Mouse (Mus musculus) 416B (cell line): ENCODE data around the gene Prcc.
A peak's percentile ranks its signal among the peaks of the same experiment; 100 is the strongest.
"Not testable (repeated sequence)": the region's sequence is repeated elsewhere in the genome, so short reads cannot be mapped to it uniquely, and the experiment has no call there.

Experiments used
- DNase-seq: peaks from one replicate; pipeline ENCODE4 v3.0.0; 2011; ENCODE audit warnings: low read depth

Gene Prcc

DNA sequence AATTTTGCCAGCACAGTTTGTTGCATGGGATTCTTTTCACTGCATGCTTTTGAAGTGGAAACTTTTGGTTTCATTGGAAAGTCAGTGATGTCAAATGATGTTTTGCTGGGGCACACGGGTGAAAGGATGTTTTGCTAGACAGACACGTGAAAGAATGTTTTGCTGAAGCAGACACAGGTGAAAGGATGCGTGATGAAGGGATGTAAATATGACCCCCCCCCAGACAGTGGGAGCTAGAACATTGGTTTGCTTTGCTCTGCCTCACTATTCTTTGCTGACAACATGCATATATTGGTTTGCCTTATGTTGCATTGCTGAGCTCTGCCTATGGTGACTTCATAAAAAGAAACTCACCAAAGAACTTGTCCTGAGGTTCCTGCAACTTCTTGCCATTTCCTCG lies 40.4 kb downstream of the Prcc start:
- no peak for DNase-seq

DNA sequence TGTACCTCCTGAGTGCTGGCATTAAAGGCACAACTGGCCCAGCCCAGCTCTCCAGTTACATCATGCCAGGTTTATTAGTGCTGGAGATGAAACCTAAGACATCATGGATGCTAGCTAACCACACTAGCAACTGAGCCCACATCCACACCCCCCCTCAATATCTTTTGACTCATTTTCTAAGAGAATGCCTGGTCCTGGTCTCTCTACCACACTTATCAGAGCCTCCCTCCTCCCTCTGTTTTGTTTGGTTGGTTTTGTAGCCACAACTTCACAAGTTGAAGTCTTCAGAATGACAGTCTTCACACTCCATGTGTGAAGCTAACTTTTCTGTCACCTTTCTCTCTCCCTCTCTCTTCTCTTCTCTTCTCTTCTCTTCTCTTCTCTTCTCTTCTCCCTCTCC lies 44.5 kb downstream of the Prcc start:
- DNase-seq: no peak

DNA sequence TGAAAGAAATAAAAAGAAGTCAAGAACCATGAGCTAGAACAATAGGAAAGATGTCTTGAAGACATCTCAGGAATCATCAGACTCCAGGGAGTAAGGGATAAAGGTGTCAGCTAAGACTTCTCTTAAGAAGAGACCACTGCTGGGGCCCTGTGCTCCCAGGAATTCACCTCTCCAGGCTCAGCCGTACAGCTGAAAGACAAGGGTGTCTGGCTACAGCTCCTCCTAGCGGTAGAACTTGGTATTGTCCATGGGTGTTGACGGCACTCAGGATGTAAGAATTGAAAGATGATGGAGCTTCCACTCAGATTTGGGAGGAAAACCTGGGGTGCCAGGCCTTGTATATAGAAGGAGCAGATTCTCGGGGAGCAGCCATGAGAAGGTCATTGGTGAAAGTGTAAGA lies 46.8 kb downstream of the Prcc start:
- DNase-seq: peak; percentile 66

DNA sequence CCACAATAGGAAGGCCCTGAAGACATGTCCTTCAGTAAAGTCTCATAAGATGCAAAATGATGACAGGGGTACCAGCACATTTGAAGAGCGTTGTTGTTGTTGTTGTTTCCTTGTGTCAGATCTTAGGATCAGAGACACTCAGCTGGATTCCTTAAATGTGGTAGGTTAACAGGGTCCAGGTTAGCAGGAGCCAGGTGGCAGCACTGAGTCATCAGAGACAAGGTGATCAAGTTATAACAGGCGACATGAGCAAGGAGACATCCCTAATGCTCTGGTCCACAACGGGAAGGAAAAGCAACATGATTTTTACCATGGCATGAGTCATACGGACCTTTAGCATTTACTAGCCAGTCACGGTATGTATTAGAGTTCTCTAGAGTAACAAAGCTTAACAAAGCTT lies 51.9 kb downstream of the Prcc start:
- DNase-seq: peak; percentile 30

DNA sequence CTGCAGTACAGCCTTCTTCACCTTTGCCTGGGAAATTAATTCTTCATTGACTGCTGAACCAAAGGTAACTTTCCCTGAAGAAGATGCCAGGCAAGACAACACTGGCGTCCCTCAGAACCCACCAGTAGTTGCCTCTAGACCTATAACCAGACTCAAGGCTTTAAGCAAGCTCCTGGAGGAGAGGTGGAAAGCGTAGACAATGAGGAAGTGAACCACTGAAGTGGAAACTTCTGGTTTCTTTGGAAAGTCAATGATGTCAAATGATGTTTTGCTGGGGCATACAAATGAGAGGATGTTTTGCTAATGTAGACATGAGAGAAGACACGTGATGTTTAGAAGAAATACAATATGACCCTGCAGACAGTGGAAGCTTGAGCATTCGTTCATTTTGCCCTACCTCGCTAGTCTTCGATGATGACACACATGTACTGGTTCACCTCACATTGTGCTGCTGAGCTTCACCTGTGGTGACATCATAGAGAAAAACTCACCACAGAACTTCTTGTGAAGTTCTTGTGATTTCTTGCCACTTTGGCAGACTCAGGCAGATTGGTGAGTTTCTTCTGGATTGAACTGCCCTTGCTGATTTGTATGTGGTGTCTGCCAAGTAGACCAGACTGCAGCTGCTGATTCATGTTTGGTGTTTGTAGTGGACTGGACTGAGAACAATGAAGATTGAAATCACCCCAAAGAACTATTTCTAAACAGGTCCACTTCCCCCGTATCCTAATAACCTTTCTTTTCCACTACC lies 53.1 kb downstream of the Prcc start:
- no peak for DNase-seq

DNA sequence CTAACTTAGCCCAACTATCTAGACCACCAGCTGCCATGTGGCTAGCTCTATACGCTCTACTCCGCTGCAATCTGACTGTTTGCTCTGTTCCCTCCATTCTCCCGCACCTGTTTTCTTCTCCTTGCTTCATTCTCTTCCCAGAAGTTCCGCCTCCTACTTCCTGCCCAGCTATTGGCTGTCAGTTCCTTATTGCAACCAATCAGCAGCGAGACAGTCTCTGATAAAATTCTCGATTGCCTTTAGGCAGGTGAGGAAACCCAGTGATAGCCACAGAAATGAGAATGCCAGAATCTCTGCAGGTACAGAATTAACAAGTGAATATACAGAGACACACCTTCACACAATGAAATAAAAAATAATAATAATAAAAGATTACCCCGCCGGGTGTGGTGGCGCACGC lies 56.4 kb downstream of the Prcc start:
- DNase-seq: no peak

DNA sequence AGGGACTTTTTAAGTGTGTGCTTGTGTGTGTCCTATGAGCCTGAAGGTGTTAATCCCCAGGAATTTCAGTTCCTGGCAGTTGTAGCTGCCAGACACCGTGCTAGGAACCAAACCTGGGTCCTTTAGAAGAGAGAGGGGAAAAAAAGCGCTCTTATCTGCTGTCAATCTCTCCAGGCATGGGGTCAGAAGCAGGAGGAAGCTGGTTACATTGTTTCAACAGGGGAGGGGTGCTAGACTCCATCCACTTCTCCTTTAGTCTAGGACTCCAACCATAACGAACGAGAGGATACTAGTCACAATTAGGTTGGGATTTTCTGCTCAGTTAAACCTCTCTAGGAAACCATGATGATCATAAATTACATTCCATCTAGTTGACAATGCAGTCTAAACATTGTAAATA lies 57.0 kb downstream of the Prcc start:
- DNase-seq: peak; percentile 61

DNA sequence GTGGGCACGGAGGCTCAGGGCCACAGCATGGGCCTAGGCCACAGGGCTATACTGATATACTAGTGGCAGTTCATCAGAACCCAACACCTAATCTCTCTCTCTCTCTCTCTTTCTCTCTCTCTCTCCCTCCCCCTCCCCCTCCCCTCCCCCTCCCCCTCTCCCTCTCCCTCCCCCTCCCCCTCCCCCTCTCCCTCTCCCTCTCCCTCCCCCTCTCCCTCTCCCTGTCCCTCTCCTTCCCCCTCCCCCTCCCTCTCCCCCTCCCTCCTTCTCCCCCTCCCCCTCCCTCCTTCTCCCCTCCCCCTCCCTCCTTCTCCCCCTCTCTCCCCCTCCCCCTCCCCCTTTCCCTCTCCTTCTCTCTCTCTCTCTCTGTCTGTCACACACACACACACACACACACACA lies 61.2 kb downstream of the Prcc start, which contains the start of gene Pear1:
Pear1 (minus strand) TSS at position 101 of the 400 bp plus-strand sequence.
- DNase-seq: not testable (repeated sequence)

DNA sequence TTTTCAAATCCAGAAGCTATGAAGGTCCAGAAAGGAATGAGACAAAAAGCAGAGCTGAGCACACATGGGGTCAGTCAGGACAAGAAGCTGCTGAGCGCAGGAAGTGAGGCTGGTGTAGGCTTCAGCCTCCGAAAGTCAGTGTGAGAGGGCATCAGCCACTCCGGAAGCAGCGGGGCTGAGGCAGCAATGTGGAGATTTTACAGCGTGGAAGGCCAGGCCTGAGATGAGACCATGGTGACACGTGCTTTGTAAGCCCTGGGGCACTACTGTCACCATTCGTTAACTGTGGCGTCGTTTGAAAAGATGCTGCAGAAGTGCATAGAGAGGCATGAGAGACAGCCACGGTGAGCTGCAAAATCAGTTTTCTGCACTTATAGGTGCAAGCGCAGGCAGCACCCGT lies 67.2 kb downstream of the Prcc start:
- DNase-seq: no peak

DNA sequence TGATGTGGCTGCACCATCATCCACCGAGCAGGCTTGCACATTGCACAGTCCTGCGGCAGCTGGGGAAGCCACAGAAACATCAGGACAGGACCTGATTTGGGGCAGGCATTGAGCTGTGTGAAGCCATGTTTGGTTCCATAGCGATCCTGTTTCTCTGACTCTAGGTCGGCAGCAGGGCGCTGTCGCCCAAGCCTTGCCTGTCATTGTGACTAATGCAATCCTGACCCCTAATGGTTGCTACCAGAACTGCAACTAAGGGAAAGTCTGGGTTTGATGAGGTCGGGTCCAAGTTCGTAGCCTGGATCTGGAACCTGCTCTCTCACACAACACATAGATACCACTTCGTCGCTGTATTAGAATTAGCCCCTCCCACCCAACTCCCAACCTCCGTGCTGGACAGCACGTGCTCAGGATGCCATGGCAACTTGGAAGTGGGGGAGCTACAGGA lies 68.7 kb downstream of the Prcc start:
- peak; percentile 84 for DNase-seq

DNA sequence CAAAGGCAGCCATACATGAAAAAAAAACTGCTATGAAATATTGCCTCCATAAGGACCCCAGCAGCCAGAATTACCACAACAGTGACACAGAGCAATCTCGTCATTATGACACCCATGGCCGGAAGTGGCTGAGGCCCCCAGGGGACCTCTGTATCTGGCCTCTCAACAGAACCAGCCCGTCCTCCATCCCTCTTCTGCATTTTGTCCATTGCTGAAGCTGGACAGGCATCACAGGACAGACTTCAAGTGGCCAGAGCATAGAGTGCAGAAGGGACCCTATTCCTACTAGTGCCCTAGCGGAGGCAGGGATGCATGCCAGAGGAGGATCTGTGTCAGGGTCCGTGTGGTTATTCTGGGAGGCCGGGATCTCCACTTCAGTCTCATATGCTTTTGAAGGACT lies 69.2 kb downstream of the Prcc start:
- DNase-seq: no peak

DNA sequence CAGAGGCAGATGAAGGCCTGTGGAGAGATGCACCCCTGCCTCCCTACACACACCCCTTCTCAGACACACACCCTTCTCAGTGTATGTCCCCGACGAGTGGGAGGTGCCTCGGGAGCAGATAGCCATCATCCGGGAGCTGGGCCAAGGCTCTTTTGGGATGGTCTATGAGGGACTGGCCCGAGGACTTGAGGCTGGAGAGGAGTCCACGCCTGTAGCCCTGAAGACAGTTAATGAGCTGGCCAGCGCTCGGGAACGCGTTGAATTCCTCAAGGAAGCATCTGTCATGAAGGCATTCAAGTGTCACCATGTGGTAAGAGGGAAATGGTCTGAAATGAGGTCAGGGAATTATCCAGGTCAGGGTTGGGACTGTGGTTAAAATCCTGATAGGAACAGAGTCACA lies 72.5 kb downstream of the Prcc start:
- DNase-seq: no peak

DNA sequence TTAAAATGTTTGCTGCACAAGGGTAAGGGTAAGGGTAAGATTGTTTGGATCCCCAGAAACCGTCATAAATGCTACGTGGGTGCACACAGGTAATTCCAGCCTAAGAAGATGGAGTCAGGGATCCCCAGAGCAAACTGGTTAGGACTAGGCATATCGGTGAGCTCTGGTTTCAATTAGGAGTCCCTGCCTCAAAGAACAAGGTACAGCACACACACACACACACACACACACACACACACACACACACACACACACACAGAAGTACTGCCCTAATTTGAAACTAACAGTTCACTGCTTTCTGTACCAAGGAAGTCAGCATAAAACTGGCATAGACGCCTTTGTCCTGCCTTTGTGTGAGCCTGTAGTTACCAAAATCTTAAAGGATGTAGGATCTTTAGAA lies 73.0 kb downstream of the Prcc start:
- no peak for DNase-seq

DNA sequence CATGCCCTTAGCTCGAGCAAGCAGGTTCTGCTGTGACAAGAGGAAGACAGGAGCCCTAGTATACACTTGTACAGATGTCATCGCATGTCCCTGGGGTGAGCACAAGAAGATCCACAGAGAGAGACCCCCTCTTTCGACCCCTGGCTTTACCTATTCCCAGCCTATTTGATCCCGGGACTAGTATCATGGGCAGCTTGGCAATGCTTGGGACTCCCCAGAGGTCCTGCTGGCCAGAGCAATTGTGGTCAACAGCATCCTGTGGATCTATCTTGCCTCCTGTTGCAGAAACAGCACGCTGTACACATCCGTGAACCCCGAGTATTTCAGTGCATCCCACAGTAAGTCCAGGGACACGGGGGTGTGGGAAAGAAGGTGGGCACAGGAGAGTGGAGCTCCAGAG lies 74.1 kb downstream of the Prcc start:
- DNase-seq: no peak

DNA sequence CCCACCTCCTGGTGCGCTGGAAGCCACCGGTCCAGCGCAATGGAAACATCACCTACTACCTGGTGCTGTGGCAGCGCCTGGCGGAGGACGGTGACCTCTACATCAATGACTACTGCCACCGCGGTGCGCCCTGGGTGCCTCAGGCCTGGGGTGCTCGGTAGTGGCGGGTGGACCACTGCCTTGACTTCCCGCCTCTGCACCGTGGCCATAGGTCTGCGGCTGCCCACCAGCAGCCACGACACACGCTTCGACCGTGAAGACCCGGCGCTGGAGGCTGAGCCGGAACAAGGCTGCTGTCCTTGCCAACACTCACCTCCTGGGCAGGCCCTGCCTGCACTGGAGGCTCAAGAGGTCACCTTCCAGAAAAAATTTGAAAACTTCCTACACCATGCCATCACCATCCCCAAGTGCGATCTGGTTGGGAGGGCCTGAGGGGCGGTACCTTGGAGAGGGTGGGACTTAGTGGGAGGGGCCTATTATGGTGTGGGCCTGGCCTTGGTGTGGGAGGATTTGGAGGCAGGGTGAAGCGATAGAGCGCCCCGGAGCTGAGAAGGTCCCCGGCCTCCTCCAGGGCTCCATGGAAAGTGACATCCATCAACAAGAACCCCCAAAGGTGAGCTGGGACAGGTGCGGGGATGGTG lies 76.0 kb downstream of the Prcc start:
- no peak for DNase-seq
